Mouse (Mus musculus) bone marrow macrophage, adult 2 months (primary cell): ENCODE data around the gene Pdss2. TPM values are rescaled to one million over a fixed set of nuclear protein-coding genes. Genes with fewer than 3 reads are reported as not detected.

ENCODE experiments used
- H3K27ac ChIP-seq: 2 replicates; pipeline ENCODE4 v1.5.1; 2012; ENCODE audit warnings: low read depth, low read length; ENCODE audit not compliant: insufficient read depth
- H3K4me1 ChIP-seq: 2 replicates; pipeline ENCODE4 v1.6.1; 2012; ENCODE audit warnings: low read length; ENCODE audit not compliant: control insufficient read depth, insufficient read depth
- H3K4me3 ChIP-seq: 2 replicates; pipeline ENCODE4 v1.5.1; 2012; ENCODE audit warnings: mild to moderate bottlenecking, low read length, moderate library complexity; ENCODE audit not compliant: insufficient read depth
- CTCF ChIP-seq: IDR thresholded peaks from 2 replicates; pipeline ENCODE4 v1.5.1; 2012; ENCODE audit warnings: low read depth, mild to moderate bottlenecking, low read length, moderate library complexity
- POLR2A ChIP-seq: IDR thresholded peaks from 2 replicates; pipeline ENCODE4 v1.6.1; 2012; ENCODE audit warnings: mild to moderate bottlenecking, low read depth, low read length, borderline replicate concordance
- polyA plus RNA-seq: library from polyadenylated mRNA; stranded (reverse); fragments of >200 nt; gene quantifications from 2 replicates; pipeline ENCODE4 v1.2.4, GENCODE M21; 2012; ENCODE audit not compliant: missing spikeins, insufficient read depth, insufficient read length

Gene Pdss2
- polyA plus RNA-seq, 1 experiment = 5.9 TPM

DNA sequence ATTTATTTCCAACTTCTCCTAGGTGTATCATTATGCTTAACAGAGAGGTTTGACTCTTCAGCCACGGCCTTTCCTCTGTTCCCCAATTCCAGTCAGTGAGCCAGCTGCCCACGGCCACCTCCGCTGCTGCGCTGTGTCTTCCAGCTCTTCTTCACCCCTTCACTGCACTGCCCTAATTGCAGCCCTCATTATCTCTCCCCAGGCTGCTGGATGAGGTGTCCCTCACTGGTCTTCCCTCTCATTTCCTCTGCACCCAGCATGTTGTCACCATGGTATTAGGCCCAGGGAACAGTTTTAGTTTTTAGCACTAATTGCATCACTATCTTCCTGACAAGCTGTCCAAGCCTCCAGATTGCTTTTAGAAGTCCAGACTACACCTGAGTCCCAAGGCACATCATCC lies 73.0 kb downstream of the Pdss2 start:
- TF ChIP-seq CTCF = no peak
- no peak for TF ChIP-seq POLR2A
- no peak overlapping the region for H3K27ac ChIP-seq
- H3K4me1 ChIP-seq = 0 out of 2 replicates have a peak, but pooled peaks cover 2% of the 10 kb centered on the region
- H3K4me3 ChIP-seq = no peak overlapping the region

GRCm38 (mm10) chr10:43308105-43308810 lies 87.0 kb downstream of the Pdss2 start:
- TF ChIP-seq POLR2A = no peak
- no peak for TF ChIP-seq CTCF
- peaks cover 3% of the 10 kb centered on the region for H3K4me1 ChIP-seq
- no peak overlapping the region for H3K4me3 ChIP-seq
- H3K27ac ChIP-seq = no peak overlapping the region

DNA sequence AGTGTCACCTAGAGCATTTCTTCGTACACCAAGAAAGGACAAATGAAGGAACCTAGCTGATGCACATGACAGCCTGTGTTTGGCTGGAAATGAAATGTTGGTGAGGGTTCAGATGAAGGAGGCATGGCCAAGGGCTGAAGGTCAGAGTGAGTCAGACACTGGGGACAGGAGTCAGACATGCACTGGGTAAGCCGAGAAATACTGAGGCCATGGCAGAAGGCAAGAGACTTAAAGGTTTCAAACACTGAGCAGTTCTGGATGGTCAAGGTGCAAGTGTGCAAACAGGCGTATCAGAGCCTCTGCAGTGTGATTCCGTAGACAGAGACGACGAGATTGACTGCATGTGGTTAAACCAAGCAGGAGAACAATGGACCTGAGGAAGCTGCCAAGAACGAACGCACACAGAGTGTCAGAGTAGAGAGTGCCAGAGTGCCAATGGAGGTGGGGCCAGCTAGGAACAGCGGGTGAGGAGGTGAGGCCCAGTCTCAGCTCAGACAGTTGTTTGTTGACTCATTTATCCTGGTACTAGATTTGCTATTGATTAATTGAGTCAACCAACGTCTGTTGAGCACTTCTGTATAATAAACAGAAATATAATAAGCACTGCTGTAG lies 89.6 kb downstream of the Pdss2 start:
- no peak overlapping the region for H3K4me3 ChIP-seq
- TF ChIP-seq CTCF (no peak), POLR2A (no peak)
- H3K4me1 ChIP-seq = peaks cover 5% of the 10 kb centered on the region
- no peak overlapping the region for H3K27ac ChIP-seq

DNA sequence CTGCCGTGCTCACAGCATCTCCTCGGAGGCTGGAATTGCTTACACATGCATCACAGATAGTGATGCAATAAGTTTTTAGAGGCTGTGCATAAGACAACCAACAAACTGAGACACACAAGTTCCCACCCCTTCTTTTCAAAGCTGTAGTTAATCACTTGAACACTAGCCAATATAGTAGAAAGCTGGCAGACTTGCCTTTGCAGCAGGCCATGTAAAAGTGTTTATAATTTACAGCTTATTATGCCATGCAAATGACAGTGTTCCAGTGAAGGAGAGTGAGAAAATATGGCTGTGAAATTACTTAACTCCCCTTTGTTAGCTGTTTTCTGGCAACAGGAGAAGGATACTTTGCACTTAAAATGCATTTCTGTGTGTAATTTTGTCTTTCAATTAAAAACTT lies 90.9 kb downstream of the Pdss2 start:
- H3K27ac ChIP-seq = no peak overlapping the region
- H3K4me3 ChIP-seq = no peak overlapping the region
- H3K4me1 ChIP-seq = peaks cover 5% of the 10 kb centered on the region
- no peak for TF ChIP-seq CTCF
- no peak for TF ChIP-seq POLR2A

- Histone ChIP-seq H3K4me3 (no peak overlapping the region), H3K27ac (no peak overlapping the region), H3K4me1 (peaks cover 5% of the 10 kb centered on the region)
- TF ChIP-seq POLR2A = no peak
- no peak for TF ChIP-seq CTCF
These were observed 91.6 kb downstream of the Pdss2 start for GRCm38 (mm10) chr10:43312658-43313417.

- no peak overlapping the region for H3K4me3 ChIP-seq
- peaks cover 5% of the 10 kb centered on the region for H3K4me1 ChIP-seq
- no peak overlapping the region for H3K27ac ChIP-seq
- no peak for TF ChIP-seq POLR2A
- TF ChIP-seq CTCF = no peak
These were observed 93.9 kb downstream of the Pdss2 start for GRCm38 (mm10) chr10:43315228-43315627.

- TF ChIP-seq CTCF (no peak), POLR2A (no peak)
- Histone ChIP-seq H3K4me1 (peaks cover 5% of the 10 kb centered on the region), H3K4me3 (no peak overlapping the region)
These were observed 96.2 kb downstream of the Pdss2 start for GRCm38 (mm10) chr10:43317327-43317951.

DNA sequence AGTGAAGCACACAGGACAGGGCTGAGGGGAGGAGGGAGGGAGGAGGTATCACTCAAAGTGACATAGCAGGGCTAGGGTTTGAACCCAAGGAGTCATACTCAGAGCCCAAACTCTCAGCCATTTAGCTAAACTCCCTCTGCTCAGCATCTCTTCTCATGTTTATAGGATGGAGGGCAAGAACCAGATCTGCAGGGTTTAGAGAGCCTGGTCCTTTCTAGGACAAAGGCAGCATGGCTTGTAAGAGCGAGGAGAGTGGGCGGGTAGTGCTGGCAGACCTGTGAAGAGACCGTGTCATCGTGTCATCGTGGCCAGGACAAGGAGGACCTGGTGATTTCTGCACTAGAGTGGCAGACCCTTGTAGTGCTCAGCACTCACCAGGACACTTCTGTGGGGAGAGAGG lies 99.7 kb downstream of the Pdss2 start:
- TF ChIP-seq CTCF (no peak), POLR2A (no peak)
- H3K4me1 ChIP-seq = no peaks in the 10 kb centered on the region
- H3K27ac ChIP-seq = no peak overlapping the region
- no peak overlapping the region for H3K4me3 ChIP-seq

More at GRCm38 (mm10) chr10:43317327-43317951, 96.2 kb downstream of the Pdss2 start:
- no peak overlapping the region for H3K27ac ChIP-seq

DNA sequence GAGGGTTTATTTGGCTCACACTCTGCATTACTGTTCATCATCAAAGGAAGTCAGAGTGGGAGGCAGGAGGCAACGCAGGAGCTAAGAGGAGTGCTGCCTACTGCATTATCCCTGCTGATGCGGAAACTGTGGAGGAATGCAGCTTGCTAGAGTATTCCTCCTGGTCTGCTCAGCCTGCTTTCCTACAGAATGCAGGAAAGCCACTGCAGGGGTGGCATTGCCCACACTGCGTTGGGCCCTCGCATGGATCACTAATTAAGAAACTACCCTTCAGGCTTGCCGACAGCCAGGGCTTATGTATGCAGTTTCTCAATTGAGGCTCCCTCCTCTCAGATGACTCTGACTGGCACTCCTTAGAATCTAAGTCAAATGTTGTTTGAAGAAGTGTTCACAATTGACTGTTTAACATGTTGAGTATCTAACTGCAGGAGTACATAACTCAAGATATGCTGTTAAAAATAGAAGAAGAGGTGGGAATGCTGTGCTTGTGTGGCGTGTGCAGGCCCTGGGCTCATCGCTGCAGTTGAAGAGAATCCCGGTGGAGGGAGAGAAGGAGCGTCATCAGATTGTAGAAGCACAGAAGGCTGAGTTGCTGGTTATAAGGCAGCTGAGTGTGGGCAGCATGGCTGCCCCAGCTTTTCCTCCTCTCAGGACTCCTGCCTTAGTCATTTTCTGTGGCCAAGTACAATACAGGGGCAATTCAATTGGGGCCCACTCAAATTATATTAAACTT lies 101.3 kb downstream of the Pdss2 start:
- Histone ChIP-seq H3K4me3 (no peak overlapping the region), H3K27ac (no peak overlapping the region), H3K4me1 (no peaks in the 10 kb centered on the region)
- TF ChIP-seq CTCF (no peak), POLR2A (no peak)
